In the genomic region with DNA sequence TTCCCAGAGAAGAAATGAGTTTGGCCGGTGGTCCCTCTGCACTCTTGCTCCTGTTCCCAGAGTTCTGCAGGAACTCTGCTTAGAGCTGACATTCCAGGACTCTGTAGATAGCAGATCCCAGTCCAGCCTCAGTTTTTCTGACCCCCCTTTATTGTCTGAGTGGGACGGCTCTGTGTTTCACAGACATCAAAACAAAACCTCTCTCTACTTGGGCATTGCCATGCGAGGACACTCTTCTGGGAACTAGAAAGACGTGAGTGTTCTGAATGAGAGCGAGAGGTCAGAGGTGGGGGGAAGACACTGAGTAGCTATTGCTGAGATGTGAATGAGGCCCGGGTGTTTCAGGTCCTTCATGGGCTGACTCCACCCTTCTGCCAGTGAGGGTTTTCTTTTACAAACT, we compare ENCODE assay signal across 15 mouse cellular contexts. TPM values are rescaled to one million over a fixed set of nuclear protein-coding genes. Genes with fewer than 3 reads are reported as not detected.
A peak's percentile ranks its signal among the peaks of the same experiment; 100 is the strongest.
DNase-seq lines count a peak whose midpoint lies in the region; ATAC-seq lines count a peak whose summit lies in the region.
"Had no signal": no experiment of that assay in that cellular context is flagged by ENCODE, and none has a peak within 500 bp of the region (broad histone marks: within the 10 kb centered on the region; RNA-seq: fewer than 3 reads in every experiment).

No protein-coding gene starts in this region.

- ATAC-seq in kidney, embryonic 15.5 days (replicated peaks; ENCODE audit: low FRiP score): no peak
- ATAC-seq in liver, embryonic 11.5 days (replicated peaks; ENCODE audit: low FRiP score): no peak
- ATAC-seq in inflammation-experienced regulatory T-cells, adult 6 months: no peak
- ATAC-seq: forebrain, embryonic 15.5 days had no signal

- no peaks in the 10 kb centered on the region for H3K36me3 ChIP-seq in kidney, embryonic 15.5 days
- no peaks in the 10 kb centered on the region for H3K36me3 ChIP-seq in embryonic facial prominence, embryonic 10.5 days (replicated peaks)
- no peaks in the 10 kb centered on the region for H3K36me3 ChIP-seq in liver, embryonic 11.5 days (ENCODE audit: control insufficient read depth, insufficient read depth, low read length)
- H3K36me3 ChIP-seq: forebrain, embryonic 15.5 days; G1E had no signal

- WGBS in kidney, embryonic 15.5 days: 40% methylated on average over 6 of the region's 6 CpGs
- WGBS in embryonic facial prominence, embryonic 10.5 days: 18% methylated on average over 6 of the region's 6 CpGs
- WGBS in liver, embryonic 11.5 days: 47% methylated on average over 6 of the region's 6 CpGs

- no peak overlapping the region for H3K4me3 ChIP-seq in kidney, embryonic 15.5 days (replicated peaks)
- H3K4me3 ChIP-seq in embryonic facial prominence, embryonic 10.5 days: no peak overlapping the region
- H3K4me3 ChIP-seq in liver, embryonic 11.5 days (ENCODE audit: low read depth, low read length): no peak overlapping the region
- H3K4me3 ChIP-seq: forebrain, embryonic 15.5 days; myocyte had no signal

- DNase-seq in kidney, postnatal 4 days: no peak
- DNase-seq in embryo, embryonic 10 days (ENCODE audit: low spot score): peak; percentile 35
- DNase-seq in embryonic facial prominence, embryonic 10.5 days (ENCODE audit: low spot score): no peak
- DNase-seq in liver, embryonic 11.5 days (ENCODE audit: low spot score): no peak
- no peak for DNase-seq in B cell, adult 2 months
- DNase-seq: adrenal gland, adult 2 months; cerebellum, adult 11-12 months; right cerebral cortex, postnatal 4 days; thymus, postnatal 4 days had no signal

- peaks cover 59% of the 10 kb centered on the region for H3K4me1 ChIP-seq in kidney, embryonic 15.5 days
- peaks cover 38% of the 10 kb centered on the region for H3K4me1 ChIP-seq in embryonic facial prominence, embryonic 10.5 days
- peaks cover 7% of the 10 kb centered on the region; the same call in 1 of the 2 replicates for H3K4me1 ChIP-seq in liver, embryonic 11.5 days (replicated peaks; ENCODE audit: control insufficient read depth, insufficient read depth, low read length)

- no peaks in the 10 kb centered on the region for H3K27me3 ChIP-seq in kidney, embryonic 15.5 days
- no peaks in the 10 kb centered on the region; the same call in 1 of the 2 replicates for H3K27me3 ChIP-seq in embryonic facial prominence, embryonic 10.5 days (replicated peaks; ENCODE audit: low read depth, poor library complexity, severe bottlenecking)
- no peaks in the 10 kb centered on the region for H3K27me3 ChIP-seq in liver, embryonic 11.5 days (replicated peaks; ENCODE audit: control insufficient read depth, insufficient read depth, low read length)
- H3K27me3 ChIP-seq: forebrain, embryonic 15.5 days had no signal

- no peaks in the 10 kb centered on the region for H3K9me3 ChIP-seq in kidney, embryonic 15.5 days (replicated peaks)
- no peaks in the 10 kb centered on the region for H3K9me3 ChIP-seq in embryonic facial prominence, embryonic 10.5 days
- H3K9me3 ChIP-seq in liver, embryonic 11.5 days (ENCODE audit: control insufficient read depth, low read length): no peaks in the 10 kb centered on the region
- H3K9me3 ChIP-seq: forebrain, embryonic 15.5 days; G1E had no signal

- H3K27ac ChIP-seq in kidney, embryonic 15.5 days: peak overlapping the region; percentile 94
- peak overlapping the region; percentile 80; the same call in 1 of the 2 replicates for H3K27ac ChIP-seq in embryonic facial prominence, embryonic 10.5 days (replicated peaks)
- H3K27ac ChIP-seq in liver, embryonic 11.5 days (ENCODE audit: low read depth, low read length): peak overlapping the region; percentile 36; the same call in 1 of the 2 replicates
- H3K27ac ChIP-seq: liver, embryonic 14.5 days had no signal

- H3K4me2 ChIP-seq in kidney, embryonic 15.5 days: no peak overlapping the region
- H3K4me2 ChIP-seq in liver, embryonic 11.5 days: no peak overlapping the region
- H3K4me2 ChIP-seq: forebrain, embryonic 15.5 days had no signal

- no peak overlapping the region for H3K9ac ChIP-seq in kidney, embryonic 15.5 days
- no peak overlapping the region for H3K9ac ChIP-seq in liver, embryonic 11.5 days (ENCODE audit: low read depth, low read length)
- H3K9ac ChIP-seq: forebrain, embryonic 15.5 days; liver, embryonic 14.5 days had no signal

RNA-seq across cellular contexts. Expression of gene Zfp366, which starts 55.1 kb away (rescaled TPM):
- polyA plus RNA-seq in kidney, embryonic 15.5 days (2015; fragmentation: Nextera tagmentation; extraction: Ambion mirVana): 0.99 and 1.1 TPM in 2 replicates
- polyA plus RNA-seq in embryonic facial prominence, embryonic 10.5 days (2016; fragmentation: Nextera tagmentation; extraction: Ambion mirVana): 0.35 and 0.56 TPM in 2 replicates
- 0.51 and 0.69 TPM in 2 replicates for polyA plus RNA-seq in liver, embryonic 11.5 days (2014; fragmentation: Nextera tagmentation; extraction: Ambion mirVana)
- polyA plus RNA-seq in inflammation-experienced regulatory T-cells, adult 6 months (2017; shearing (Covaris generic)): under 1 TPM in 1 of 3 experiments, not detected in 2; 0.20 TPM
- polyA plus RNA-seq: G1E had no signal

Comparison
In these comparisons a context has a peak if more than half of its experiments do, and no peak if none do; other contexts are left out.
1. H3K27ac ChIP-seq: peak in every context shown above with its lines; median percentile 94 in kidney, embryonic 15.5 days; 80 in embryonic facial prominence, embryonic 10.5 days; 36 in liver, embryonic 11.5 days.